ENCODE assay signal across 25 mouse cellular contexts in the genomic region with DNA sequence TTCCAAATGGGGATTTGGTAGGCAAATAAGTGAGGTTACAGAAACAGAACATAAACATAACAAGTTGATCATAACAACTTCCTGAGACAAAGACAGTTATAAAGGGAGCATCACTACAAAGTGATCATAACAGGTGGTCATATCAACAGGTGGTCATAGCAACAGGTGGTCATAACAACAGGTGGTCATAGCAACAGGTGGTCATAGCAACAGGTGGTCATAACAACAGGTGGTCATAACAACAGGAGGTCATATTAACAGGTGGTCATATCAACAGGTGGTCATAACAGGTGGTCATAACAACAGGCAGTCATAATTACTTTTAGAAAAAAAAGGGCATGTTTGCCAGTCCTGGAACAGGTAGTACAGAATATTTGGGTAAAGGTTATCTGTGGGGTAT. TPM values are rescaled to one million over a fixed set of nuclear protein-coding genes. Genes with fewer than 3 reads are reported as not detected.
A peak's percentile ranks its signal among the peaks of the same experiment; 100 is the strongest.
DNase-seq lines count a peak whose midpoint lies in the region; ATAC-seq and TF ChIP-seq lines count a peak whose summit lies in the region.
"Had no signal": no experiment of that assay in that cellular context is flagged by ENCODE, and none has a peak within 500 bp of the region (broad histone marks: within the 10 kb centered on the region; RNA-seq: fewer than 3 reads in every experiment).

No protein-coding gene starts in this region.

- no peak overlapping the region for H3K4me2 ChIP-seq in midbrain, embryonic 14.5 days (ENCODE audit: low read length)
- H3K4me2 ChIP-seq in midbrain, embryonic 13.5 days (replicated peaks): no peak overlapping the region
- H3K4me2 ChIP-seq in myocyte (ENCODE audit: low read depth): no peak overlapping the region
- H3K4me2 ChIP-seq: embryonic facial prominence, embryonic 12.5 days; embryonic facial prominence, embryonic 15.5 days; heart, embryonic 12.5 days; heart, embryonic 15.5 days; hindbrain, embryonic 13.5 days; intestine, embryonic 15.5 days had no signal

- TF ChIP-seq POLR2A in myocyte (IDR thresholded peaks at IDR 0.05; ENCODE audit: insufficient read length, low read depth): no peak

- TF ChIP-seq CTCF in C2C12 (IDR thresholded peaks at IDR 0.05; ENCODE audit: control insufficient read depth, insufficient read depth, insufficient read length): no peak

- H3K79me2 ChIP-seq in C2C12 (ENCODE audit: control insufficient read depth, insufficient read depth) (no peaks in the 10 kb centered on the region), myocyte (ENCODE audit: control insufficient read depth, insufficient read depth) (no peaks in the 10 kb centered on the region)

- no peak for ATAC-seq in midbrain, embryonic 14.5 days (ENCODE audit: low FRiP score, low TSS enrichment)
- no peak for ATAC-seq in midbrain, embryonic 13.5 days
- ATAC-seq: activated CD4-positive, CD25-positive, alpha-beta regulatory T cell, adult 4 months; forebrain, embryonic 14.5 days; hindbrain, embryonic 16.5 days; intestine, embryonic 15.5 days had no signal

- intact Hi-C loops in left cerebral cortex, postnatal 14 days (cut with DNase I): no loop called here

- no peaks in the 10 kb centered on the region for H3K36me3 ChIP-seq in midbrain, embryonic 14.5 days (ENCODE audit: control insufficient read depth, insufficient read depth, low read length)
- no peaks in the 10 kb centered on the region for H3K36me3 ChIP-seq in midbrain, embryonic 13.5 days
- H3K36me3 ChIP-seq in C2C12 (ENCODE audit: control insufficient read depth, insufficient read depth) (no peaks in the 10 kb centered on the region), myocyte (ENCODE audit: control insufficient read depth, insufficient read depth) (no peaks in the 10 kb centered on the region)
- H3K36me3 ChIP-seq: embryonic facial prominence, embryonic 12.5 days; embryonic facial prominence, embryonic 15.5 days; heart, embryonic 12.5 days; heart, embryonic 15.5 days; hindbrain, embryonic 10.5 days; hindbrain, embryonic 13.5 days; intestine, embryonic 15.5 days had no signal

- H3K4me1 ChIP-seq in midbrain, embryonic 14.5 days (ENCODE audit: control insufficient read depth, insufficient read depth, low read length): no peaks in the 10 kb centered on the region
- 0 out of 2 replicates have a peak, but pooled peaks cover 5% of the 10 kb centered on the region for H3K4me1 ChIP-seq in midbrain, embryonic 13.5 days (replicated peaks)
- H3K4me1 ChIP-seq: embryonic facial prominence, embryonic 12.5 days; heart, embryonic 15.5 days; hindbrain, embryonic 13.5 days; intestine, embryonic 15.5 days had no signal

- H3ac ChIP-seq in C2C12 (ENCODE audit: control insufficient read depth, insufficient read length, low read depth) (no peak overlapping the region), myocyte (ENCODE audit: control insufficient read depth, insufficient read length) (no peak overlapping the region)

- H3K79me3 ChIP-seq in C2C12 (ENCODE audit: low read depth): no peaks in the 10 kb centered on the region

- H3K4me3 ChIP-seq in midbrain, embryonic 14.5 days (replicated peaks; ENCODE audit: low read depth, low read length): no peak overlapping the region
- no peak overlapping the region for H3K4me3 ChIP-seq in midbrain, embryonic 13.5 days (replicated peaks)
- H3K4me3 ChIP-seq in C2C12 (ENCODE audit: insufficient read depth, poor library complexity, severe bottlenecking) (no peak overlapping the region), myocyte (no peak overlapping the region)
- H3K4me3 ChIP-seq: embryonic facial prominence, embryonic 12.5 days; embryonic facial prominence, embryonic 15.5 days; heart, embryonic 12.5 days; heart, embryonic 15.5 days; hindbrain, embryonic 10.5 days; hindbrain, embryonic 13.5 days; intestine, embryonic 15.5 days had no signal

- H3K9ac ChIP-seq in midbrain, embryonic 14.5 days (replicated peaks; ENCODE audit: low read length): no peak overlapping the region
- no peak overlapping the region for H3K9ac ChIP-seq in midbrain, embryonic 13.5 days (replicated peaks)
- H3K9ac ChIP-seq: embryonic facial prominence, embryonic 12.5 days; embryonic facial prominence, embryonic 15.5 days; heart, embryonic 12.5 days; heart, embryonic 15.5 days; hindbrain, embryonic 13.5 days; intestine, embryonic 15.5 days had no signal

- peak; percentile 29 for DNase-seq in midbrain, embryonic 14.5 days
- no peak for DNase-seq in gastrocnemius, postnatal 25 days
- DNase-seq in left cerebral cortex, postnatal 14 days (ENCODE audit: low spot score in 2 of 2): no peak
- DNase-seq: adrenal gland, adult 8-10 months; adrenal gland, postnatal 25 days; cerebellum, adult 11 months; cerebellum, adult 2 months; cerebellum, adult 9-11 months; cerebellum, postnatal 25 days; gastrocnemius, postnatal 36 days; heart, postnatal 10 days; heart, postnatal 36 days had no signal

- H3K9me3 ChIP-seq in midbrain, embryonic 14.5 days (ENCODE audit: control insufficient read depth, low read length): no peaks in the 10 kb centered on the region
- H3K9me3 ChIP-seq in midbrain, embryonic 13.5 days: no peaks in the 10 kb centered on the region
- H3K9me3 ChIP-seq: embryonic facial prominence, embryonic 12.5 days; embryonic facial prominence, embryonic 15.5 days; heart, embryonic 12.5 days; heart, embryonic 15.5 days; hindbrain, embryonic 10.5 days; hindbrain, embryonic 13.5 days; intestine, embryonic 15.5 days had no signal

- no peaks in the 10 kb centered on the region; the same call in 1 of the 2 replicates for H3K27me3 ChIP-seq in midbrain, embryonic 14.5 days (ENCODE audit: control insufficient read depth, insufficient read depth, low read length)
- H3K27me3 ChIP-seq in midbrain, embryonic 13.5 days: peaks cover 13% of the 10 kb centered on the region; the same call in 1 of the 2 replicates
- H3K27me3 ChIP-seq in C2C12 (ENCODE audit: control insufficient read depth, insufficient read depth, insufficient read length) (peaks cover 5% of the 10 kb centered on the region), myocyte (ENCODE audit: control insufficient read depth, insufficient read depth, insufficient read length) (peaks cover 10% of the 10 kb centered on the region)
- H3K27me3 ChIP-seq: embryonic facial prominence, embryonic 12.5 days; embryonic facial prominence, embryonic 15.5 days; heart, embryonic 12.5 days; heart, embryonic 15.5 days; intestine, embryonic 15.5 days had no signal

- H3K27ac ChIP-seq in midbrain, embryonic 14.5 days (replicated peaks; ENCODE audit: low read depth, low read length): no peak overlapping the region
- H3K27ac ChIP-seq in midbrain, embryonic 13.5 days: no peak overlapping the region
- H3K27ac ChIP-seq: embryonic facial prominence, embryonic 12.5 days; embryonic facial prominence, embryonic 15.5 days; heart, embryonic 15.5 days; hindbrain, embryonic 10.5 days; hindbrain, embryonic 13.5 days; intestine, embryonic 15.5 days had no signal

TF ChIP-seq in C2C12, 6 proteins besides CTCF, POLR2A, EP300 and RAD21:
- TF ChIP-seq USF1 (IDR thresholded peaks at IDR 0.05; ENCODE audit: low read depth) (no peak), MYOD1 (IDR thresholded peaks at IDR 0.05; ENCODE audit: control insufficient read depth, insufficient read length, low read depth) (peak; percentile 36)

TF ChIP-seq in myocyte, 11 proteins besides CTCF, POLR2A, EP300 and RAD21:
- TF ChIP-seq CEBPB (IDR thresholded peaks at IDR 0.05; ENCODE audit: insufficient read depth, poor library complexity, severe bottlenecking) (no peak), TCF3 (IDR thresholded peaks at IDR 0.05; ENCODE audit: insufficient read length, low read depth) (peak; percentile 42), MAX (IDR thresholded peaks at IDR 0.05; ENCODE audit: low read depth) (no peak), MYOD1 (IDR thresholded peaks at IDR 0.05; ENCODE audit: control insufficient read depth in 1 of 3, insufficient read length in 2 of 3, low read depth in 2 of 3) (peak in 2 of 3 experiments; percentile 54 to 57)

RNA-seq across cellular contexts. Expression of gene Nid2, which starts 49.5 kb away (rescaled TPM):
- 8.5 and 48.3 TPM in 2 replicates for polyA plus RNA-seq in midbrain, embryonic 14.5 days (2014; fragmentation: Nextera tagmentation; extraction: Ambion mirVana)
- 35.1 and 40.7 TPM in 2 replicates for polyA plus RNA-seq in midbrain, embryonic 13.5 days (2015; fragmentation: Nextera tagmentation; extraction: Ambion mirVana)
- 25.6 TPM for polyA plus RNA-seq in C2C12 (2012; fragmentation: generic; extraction: Trizol)
- polyA plus RNA-seq in myocyte (2012; fragmentation: generic; extraction: Trizol): 52.6 TPM
- 10 to 100 TPM; 13.5 to 14.9 TPM for total RNA-seq in gastrocnemius, postnatal 25 days (2021)
- 10 to 100 TPM; 11.0 to 12.7 TPM for total RNA-seq in left cerebral cortex, postnatal 14 days (2021)
